24 mouse cellular contexts compared by ENCODE assay signal in genomic region chr19:25366620-25367019, GRCm38 (mm10).
DNase-seq lines count a peak whose midpoint lies in the region; ATAC-seq lines count a peak whose summit lies in the region.
"Had no signal": no experiment of that assay in that cellular context is flagged by ENCODE, and none has a peak within 500 bp of the region (broad histone marks: within the 10 kb centered on the region; RNA-seq: fewer than 3 reads in every experiment).

No protein-coding gene starts in this region.

- DNase-seq in forebrain, embryonic 10.5 days (ENCODE audit: extremely low spot score, low spot score) = no peak
- DNase-seq in heart, adult 8-10 months (ENCODE audit: low spot score) = no peak
- no peak for DNase-seq in midbrain, embryonic 11.5 days (ENCODE audit: low spot score, missing footprints)
- DNase-seq: adrenal gland, adult 2 months; adrenal gland, postnatal 14 days; cerebellum, adult 11-12 months; cerebellum, adult 8-10 months; cerebellum, postnatal 10 days; cerebellum, postnatal 36 days; embryo, embryonic 11 days; forebrain, postnatal 0 days; gastrocnemius, postnatal 25 days had no signal

- H3K4me1 ChIP-seq in forebrain, embryonic 10.5 days = peaks cover 25% of the 10 kb centered on the region
- H3K4me1 ChIP-seq in forebrain, embryonic 13.5 days = peaks cover 6% of the 10 kb centered on the region
- peaks cover 35% of the 10 kb centered on the region for H3K4me1 ChIP-seq in heart, embryonic 13.5 days
- peaks cover 12% of the 10 kb centered on the region; the same call in 1 of the 2 replicates for H3K4me1 ChIP-seq in brown adipose tissue, adult 24 weeks (ENCODE audit: control insufficient read depth, insufficient read depth, insufficient read length, low read length)
- no peaks in the 10 kb centered on the region for H3K4me1 ChIP-seq in midbrain, embryonic 11.5 days (ENCODE audit: control insufficient read depth, insufficient read depth, low read length)

- no peak overlapping the region for H3K9ac ChIP-seq in forebrain, embryonic 13.5 days
- H3K9ac ChIP-seq in heart, embryonic 13.5 days = no peak overlapping the region
- H3K9ac ChIP-seq in midbrain, embryonic 11.5 days (ENCODE audit: low read length) = no peak overlapping the region
- H3K9ac ChIP-seq: embryonic facial prominence, embryonic 13.5 days; forebrain, postnatal 0 days; hindbrain, embryonic 14.5 days had no signal

- no peaks in the 10 kb centered on the region for H3K36me3 ChIP-seq in forebrain, embryonic 10.5 days (replicated peaks)
- no peaks in the 10 kb centered on the region for H3K36me3 ChIP-seq in forebrain, embryonic 13.5 days (ENCODE audit: poor library complexity, severe bottlenecking)
- no peaks in the 10 kb centered on the region for H3K36me3 ChIP-seq in heart, embryonic 13.5 days
- H3K36me3 ChIP-seq in midbrain, embryonic 11.5 days (ENCODE audit: control insufficient read depth, insufficient read depth, low read length) = no peaks in the 10 kb centered on the region; the same call in 1 of the 2 replicates
- H3K36me3 ChIP-seq: embryonic facial prominence, embryonic 10.5 days; embryonic facial prominence, embryonic 13.5 days; hindbrain, embryonic 10.5 days had no signal

- H3K4me2 ChIP-seq in forebrain, embryonic 13.5 days = no peak overlapping the region
- 0 out of 2 replicates have a peak overlapping the region, but pooled peaks have one; percentile 5 for H3K4me2 ChIP-seq in heart, embryonic 13.5 days
- H3K4me2 ChIP-seq in midbrain, embryonic 11.5 days = no peak overlapping the region
- H3K4me2 ChIP-seq: embryonic facial prominence, embryonic 13.5 days; hindbrain, embryonic 14.5 days had no signal

- H3K27ac ChIP-seq in forebrain, embryonic 10.5 days = 0 out of 2 replicates have a peak overlapping the region, but pooled peaks have one; percentile 11
- no peak overlapping the region for H3K27ac ChIP-seq in forebrain, embryonic 13.5 days
- H3K27ac ChIP-seq in heart, embryonic 13.5 days (replicated peaks) = 0 out of 2 replicates have a peak overlapping the region, but pooled peaks have one; percentile 8
- H3K27ac ChIP-seq in brown adipose tissue, adult 24 weeks (replicated peaks; ENCODE audit: low read depth, low read length) = peak overlapping the region; percentile 27; the same call in 1 of the 2 replicates
- H3K27ac ChIP-seq in midbrain, embryonic 11.5 days (ENCODE audit: low read depth, low read length) = no peak overlapping the region
- H3K27ac ChIP-seq: embryonic facial prominence, embryonic 10.5 days; embryonic facial prominence, embryonic 13.5 days; hindbrain, embryonic 10.5 days; hindbrain, embryonic 14.5 days; hindbrain, postnatal 0 days had no signal

- ATAC-seq in forebrain, embryonic 13.5 days = no peak
- no peak for ATAC-seq in heart, embryonic 13.5 days (ENCODE audit: extremely low read depth, insufficient number of reproducible peaks, low FRiP score, low TSS enrichment)
- no peak for ATAC-seq in monocyte, adult 5-6 weeks (replicated peaks; ENCODE audit: insufficient number of reproducible peaks, low FRiP score, low TSS enrichment, poor library complexity, severe bottlenecking)
- ATAC-seq in midbrain, embryonic 11.5 days (ENCODE audit: low FRiP score) = no peak
- ATAC-seq: forebrain, embryonic 14.5 days; forebrain, postnatal 0 days; hindbrain, postnatal 0 days; inflammation-experienced regulatory T-cells, adult 6 months had no signal

- no peaks in the 10 kb centered on the region for H3K9me3 ChIP-seq in forebrain, embryonic 10.5 days
- H3K9me3 ChIP-seq in forebrain, embryonic 13.5 days (replicated peaks) = no peaks in the 10 kb centered on the region
- H3K9me3 ChIP-seq in heart, embryonic 13.5 days = no peaks in the 10 kb centered on the region
- H3K9me3 ChIP-seq in midbrain, embryonic 11.5 days (ENCODE audit: control insufficient read depth, low read length) = no peaks in the 10 kb centered on the region
- H3K9me3 ChIP-seq: embryonic facial prominence, embryonic 10.5 days; embryonic facial prominence, embryonic 13.5 days; hindbrain, embryonic 10.5 days had no signal

- no peaks in the 10 kb centered on the region for H3K27me3 ChIP-seq in forebrain, embryonic 10.5 days (ENCODE audit: poor library complexity, severe bottlenecking)
- H3K27me3 ChIP-seq in forebrain, embryonic 13.5 days = no peaks in the 10 kb centered on the region
- H3K27me3 ChIP-seq in heart, embryonic 13.5 days (replicated peaks) = no peaks in the 10 kb centered on the region
- H3K27me3 ChIP-seq in midbrain, embryonic 11.5 days (ENCODE audit: control insufficient read depth, insufficient read depth, low read length) = no peaks in the 10 kb centered on the region
- H3K27me3 ChIP-seq: embryonic facial prominence, embryonic 13.5 days had no signal

- 48% methylated on average over 12 of the region's 12 CpGs for WGBS in forebrain, embryonic 10.5 days
- WGBS in forebrain, embryonic 13.5 days = 43% methylated on average over 12 of the region's 12 CpGs
- WGBS in heart, embryonic 13.5 days = 39% methylated on average over 12 of the region's 12 CpGs
- WGBS in midbrain, embryonic 11.5 days = 51% methylated on average over 12 of the region's 12 CpGs

- no peak overlapping the region for H3K4me3 ChIP-seq in forebrain, embryonic 10.5 days
- H3K4me3 ChIP-seq in forebrain, embryonic 13.5 days = no peak overlapping the region
- no peak overlapping the region for H3K4me3 ChIP-seq in heart, embryonic 13.5 days
- H3K4me3 ChIP-seq in brown adipose tissue, adult 24 weeks (ENCODE audit: insufficient read depth, low read depth, low read length) = no peak overlapping the region
- no peak overlapping the region for H3K4me3 ChIP-seq in midbrain, embryonic 11.5 days (ENCODE audit: low read depth, low read length)
- H3K4me3 ChIP-seq: embryonic facial prominence, embryonic 10.5 days; embryonic facial prominence, embryonic 13.5 days; erythroblast, embryonic 14.5 days; hindbrain, embryonic 10.5 days had no signal

Comparison
In these comparisons a context has a peak if more than half of its experiments do, and no peak if none do; other contexts are left out.
1. H3K27ac ChIP-seq: peak in forebrain, embryonic 10.5 days (single experiment), heart, embryonic 13.5 days (single experiment) and brown adipose tissue, adult 24 weeks (single experiment); none in forebrain, embryonic 13.5 days (single experiment) and midbrain, embryonic 11.5 days (single experiment).